Mouse (Mus musculus): ENCODE measurements at regions not wholly inside any gene's neighbourhood (a gene's known extent, or its start where the extent isn't known, plus 50 kb on each side); places are given as distances from the start of the nearest gene placed in this dataset.

DNA sequence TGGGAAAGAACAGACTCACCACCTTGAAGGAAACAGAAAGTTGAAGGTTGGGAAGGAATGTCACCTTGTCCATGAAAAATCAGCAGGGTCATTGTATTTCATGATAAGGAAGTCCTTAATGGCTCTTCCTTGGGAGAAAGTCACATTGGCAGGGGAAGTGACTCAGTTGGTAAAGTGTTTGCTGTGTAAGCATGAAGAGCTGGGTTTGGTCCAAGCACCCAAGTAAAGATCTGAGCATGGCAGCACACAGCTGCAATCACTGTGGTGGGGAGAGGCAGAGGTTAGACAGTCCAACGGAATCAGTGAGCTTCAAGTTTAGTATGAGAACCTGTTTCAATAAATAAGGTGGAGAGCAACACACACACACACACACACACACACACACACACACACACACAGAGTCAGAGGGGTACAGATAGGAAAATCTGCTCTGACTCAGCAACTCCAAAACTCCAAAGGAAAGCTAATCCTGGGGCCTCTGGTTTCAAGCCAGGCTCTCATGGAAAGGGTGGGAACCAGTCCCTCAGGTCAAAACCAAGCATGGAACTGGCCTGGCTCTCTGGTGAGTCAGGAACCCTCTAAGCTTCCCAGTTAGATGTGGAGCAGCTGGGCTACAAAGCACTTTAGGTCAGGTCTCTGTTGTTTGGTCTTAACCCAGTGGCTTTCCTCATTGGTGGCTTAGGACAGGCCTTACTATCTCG is 180.2 kb upstream of the Jade1 start:
- H3K9ac ChIP-seq: no peak overlapping the region
- no peaks in the 10 kb centered on the region for H3K36me3 ChIP-seq
- no peak overlapping the region for H3K4me2 ChIP-seq
- no peaks in the 10 kb centered on the region for H3K27me3 ChIP-seq
- H3K27ac ChIP-seq: no peak overlapping the region
- H3K4me3 ChIP-seq: no peak overlapping the region
- peaks cover 8% of the 10 kb centered on the region; the same call in 1 of the 2 replicates for H3K4me1 ChIP-seq
- WGBS: 97% methylated on average over 2 of the region's 2 CpGs
- H3K9me3 ChIP-seq: no peaks in the 10 kb centered on the region
- no peak for ATAC-seq (ENCODE audit: insufficient number of reproducible peaks, low FRiP score, low TSS enrichment, low read depth)

DNA sequence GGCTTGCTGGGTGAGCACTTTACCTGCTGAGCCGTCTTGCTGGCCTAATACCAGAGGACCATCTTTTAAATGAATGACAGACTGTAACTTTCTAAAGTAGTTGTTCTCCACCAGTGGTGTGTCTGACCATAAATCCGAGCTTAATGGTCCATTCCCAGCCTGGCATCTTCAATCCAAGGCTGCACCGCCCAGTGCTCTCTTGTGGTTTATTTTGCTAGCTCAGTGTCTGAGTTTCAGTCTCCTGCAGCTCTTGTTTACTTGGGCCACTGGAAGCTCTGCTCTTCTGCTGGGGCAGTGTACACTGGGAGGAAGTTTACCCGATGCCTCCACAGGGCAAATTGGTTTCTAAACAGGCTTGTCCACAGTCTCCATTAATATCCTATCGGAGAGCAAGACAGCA is 182.3 kb upstream of the Jade1 start:
- Histone ChIP-seq H3K4me2 (no peak overlapping the region), H3K27me3 (no peaks in the 10 kb centered on the region), H3K27ac (no peak overlapping the region), H3K4me1 (peaks cover 8% of the 10 kb centered on the region; the same call in 1 of the 2 replicates), H3K36me3 (no peaks in the 10 kb centered on the region), H3K9ac (no peak overlapping the region), H3K4me3 (no peak overlapping the region), H3K9me3 (no peaks in the 10 kb centered on the region)
- no peak for ATAC-seq (ENCODE audit: insufficient number of reproducible peaks, low FRiP score, low TSS enrichment, low read depth)
- WGBS: 47% methylated on average over 5 of the region's 5 CpGs

DNA sequence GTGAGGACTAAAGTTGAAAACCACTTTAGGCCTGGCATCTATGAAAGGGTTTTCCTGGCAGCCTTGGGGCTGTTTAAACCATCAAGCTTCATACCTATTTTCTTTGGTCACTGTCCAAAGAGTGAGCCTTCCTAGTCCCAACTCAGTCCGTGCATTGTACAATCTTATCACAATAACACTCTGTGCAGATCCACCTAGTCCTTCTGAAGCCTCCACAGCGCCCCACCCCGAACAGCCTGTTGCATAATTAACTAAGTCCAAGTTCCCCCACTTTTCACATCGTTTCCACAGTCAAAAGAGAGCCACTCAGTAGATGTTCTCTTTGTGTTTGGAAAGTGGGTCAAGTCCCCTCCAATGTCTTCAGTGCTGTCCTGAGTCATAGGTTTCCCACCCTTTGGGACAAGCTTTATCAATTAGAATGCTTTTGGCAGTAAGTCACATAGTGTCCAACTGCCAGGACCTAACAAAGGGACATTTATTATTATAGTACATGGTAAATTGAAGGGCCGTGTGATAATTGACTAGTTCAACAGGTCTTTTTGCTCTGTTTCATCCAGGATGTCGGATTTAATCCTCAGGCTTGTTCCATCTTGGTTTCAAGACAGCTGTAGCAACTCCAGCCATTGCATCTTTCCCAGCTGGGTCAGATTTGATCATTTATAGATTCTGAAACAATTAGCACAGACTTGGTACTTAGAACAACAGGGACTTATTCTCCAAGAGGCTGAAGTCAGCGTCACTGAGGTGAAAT is 187.0 kb upstream of the Jade1 start:
- no peak overlapping the region for H3K4me3 ChIP-seq
- H3K9ac ChIP-seq: no peak overlapping the region
- peaks cover 7% of the 10 kb centered on the region; the same call in 1 of the 2 replicates for H3K4me1 ChIP-seq
- H3K27ac ChIP-seq: no peak overlapping the region
- H3K27me3 ChIP-seq: no peaks in the 10 kb centered on the region
- no peaks in the 10 kb centered on the region for H3K9me3 ChIP-seq
- no peak for ATAC-seq (ENCODE audit: insufficient number of reproducible peaks, low FRiP score, low TSS enrichment, low read depth)
- 76% methylated on average over 7 of the region's 7 CpGs for WGBS
- no peaks in the 10 kb centered on the region for H3K36me3 ChIP-seq
- no peak overlapping the region for H3K4me2 ChIP-seq

DNA sequence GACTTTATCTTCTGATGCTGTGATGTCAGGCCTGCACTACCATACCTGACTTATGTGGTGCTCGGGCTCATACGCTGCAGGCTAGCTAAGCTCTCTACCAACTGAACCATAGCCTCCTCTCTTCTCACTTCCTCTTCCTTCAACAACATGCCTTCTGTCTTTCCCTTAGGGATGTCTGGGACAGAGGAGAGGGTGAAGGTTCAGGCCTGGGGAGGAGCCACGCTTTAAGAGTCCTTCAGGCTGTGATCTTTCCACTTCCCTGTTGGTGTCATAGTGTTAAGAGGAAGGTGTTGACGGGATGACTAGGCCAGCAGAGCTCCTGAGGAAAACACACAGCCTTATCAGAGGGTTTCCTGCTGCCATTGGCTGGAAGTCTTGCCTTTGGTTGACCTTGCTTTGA is 188.8 kb upstream of the Jade1 start:
- H3K4me2 ChIP-seq: no peak overlapping the region
- H3K4me3 ChIP-seq: no peak overlapping the region
- no peak for ATAC-seq (ENCODE audit: insufficient number of reproducible peaks, low FRiP score, low TSS enrichment, low read depth)
- 74% methylated on average over 4 of the region's 4 CpGs for WGBS
- no peaks in the 10 kb centered on the region for H3K9me3 ChIP-seq
- no peak overlapping the region for H3K27ac ChIP-seq
- H3K4me1 ChIP-seq: peaks cover 7% of the 10 kb centered on the region; the same call in 1 of the 2 replicates
- H3K27me3 ChIP-seq: no peaks in the 10 kb centered on the region
- H3K9ac ChIP-seq: no peak overlapping the region
- no peaks in the 10 kb centered on the region for H3K36me3 ChIP-seq

DNA sequence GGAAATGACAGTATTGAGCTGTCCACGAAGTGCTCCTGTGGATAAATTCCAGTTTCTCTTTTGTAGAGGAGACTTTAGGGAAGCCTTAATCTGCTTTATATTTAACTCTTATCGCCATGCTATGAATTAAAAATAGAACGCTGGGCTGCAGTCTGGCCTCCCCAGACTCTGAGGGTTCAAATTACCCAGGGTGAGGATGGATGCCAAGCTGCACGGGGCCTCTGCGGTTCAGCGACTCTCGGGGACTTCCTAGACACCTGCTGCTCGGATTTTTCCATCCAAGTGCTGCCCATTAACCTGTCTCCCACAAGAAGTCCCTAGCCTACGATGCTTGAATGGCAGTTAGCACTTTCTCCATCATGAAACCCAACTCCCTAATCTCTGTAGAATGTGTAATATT is 189.3 kb upstream of the Jade1 start:
- WGBS: 31% methylated on average over 9 of the region's 9 CpGs
- H3K4me2 ChIP-seq: no peak overlapping the region
- ATAC-seq (ENCODE audit: insufficient number of reproducible peaks, low FRiP score, low TSS enrichment, low read depth): no peak
- H3K9ac ChIP-seq: no peak overlapping the region
- no peaks in the 10 kb centered on the region for H3K36me3 ChIP-seq
- no peak overlapping the region for H3K27ac ChIP-seq
- peaks cover 7% of the 10 kb centered on the region; the same call in 1 of the 2 replicates for H3K4me1 ChIP-seq
- H3K4me3 ChIP-seq: no peak overlapping the region
- H3K27me3 ChIP-seq: no peaks in the 10 kb centered on the region
- H3K9me3 ChIP-seq: no peaks in the 10 kb centered on the region

DNA sequence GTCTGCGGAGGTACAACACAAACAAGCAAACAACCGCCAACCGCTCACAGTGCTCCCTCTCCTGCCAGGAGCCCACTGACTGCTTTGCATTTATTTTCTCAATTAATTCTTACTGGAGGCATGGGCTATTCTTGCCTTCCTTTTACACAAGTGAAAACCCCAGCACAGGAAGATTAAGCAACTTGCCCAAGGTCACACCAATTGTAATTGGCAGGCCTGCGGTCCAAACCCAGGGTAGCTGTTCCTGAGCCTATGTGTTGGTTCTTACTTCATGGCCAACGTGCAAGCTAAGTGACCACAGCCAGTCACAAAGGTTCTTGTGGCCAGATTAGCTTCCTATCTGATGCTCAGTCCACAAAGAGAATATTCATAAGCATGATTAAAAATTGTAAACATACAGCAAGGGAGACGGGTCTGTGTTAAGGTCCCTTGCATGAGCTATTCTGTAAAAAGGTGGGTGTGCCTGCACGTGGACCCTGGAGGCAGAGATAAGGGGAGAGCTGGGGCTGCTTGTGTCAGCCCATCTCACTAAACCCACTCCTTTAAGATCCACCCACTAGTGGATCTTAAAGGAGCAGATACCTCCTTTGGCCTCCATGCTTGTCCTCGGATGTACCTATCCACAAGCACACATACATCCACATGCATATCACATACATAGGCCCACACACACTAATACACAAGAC is 190.2 kb upstream of the Jade1 start:
- 80% methylated on average over 8 of the region's 8 CpGs for WGBS
- Histone ChIP-seq H3K4me2 (no peak overlapping the region), H3K9ac (no peak overlapping the region)

DNA sequence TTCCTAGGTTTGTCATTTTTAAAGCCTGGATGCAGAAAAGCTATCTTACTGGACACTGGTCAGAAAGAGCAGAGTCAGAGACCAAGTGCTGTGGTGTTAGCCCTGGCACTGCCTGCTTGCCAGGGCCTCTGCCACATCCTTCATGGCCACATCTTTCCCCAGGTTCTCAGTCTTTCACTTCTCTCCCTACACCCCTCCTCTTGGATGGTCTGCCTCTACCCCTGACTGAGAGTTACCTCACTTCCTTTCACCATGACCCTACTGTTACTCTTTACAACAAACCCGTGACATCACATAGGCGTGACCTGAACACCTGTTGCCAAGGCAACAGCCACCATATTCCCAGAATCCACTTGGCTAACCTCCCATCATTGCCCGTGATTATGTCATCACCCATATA is 191.6 kb upstream of the Jade1 start:
- Histone ChIP-seq H3K27me3 (no peaks in the 10 kb centered on the region), H3K36me3 (no peaks in the 10 kb centered on the region), H3K27ac (no peak overlapping the region), H3K4me2 (no peak overlapping the region), H3K4me3 (no peak overlapping the region), H3K9ac (no peak overlapping the region), H3K4me1 (peaks cover 18% of the 10 kb centered on the region), H3K9me3 (no peaks in the 10 kb centered on the region)
- ATAC-seq (ENCODE audit: insufficient number of reproducible peaks, low FRiP score, low TSS enrichment, low read depth): no peak
- 82% methylated on average over 3 of the region's 3 CpGs for WGBS

More for the DNA sequence above, 190.2 kb upstream of the Jade1 start:
- Histone ChIP-seq H3K4me1 (peaks cover 11% of the 10 kb centered on the region), H3K27ac (no peak overlapping the region), H3K4me3 (no peak overlapping the region), H3K36me3 (no peaks in the 10 kb centered on the region), H3K9me3 (no peaks in the 10 kb centered on the region), H3K27me3 (no peaks in the 10 kb centered on the region)
- ATAC-seq (ENCODE audit: insufficient number of reproducible peaks, low FRiP score, low TSS enrichment, low read depth): no peak

DNA sequence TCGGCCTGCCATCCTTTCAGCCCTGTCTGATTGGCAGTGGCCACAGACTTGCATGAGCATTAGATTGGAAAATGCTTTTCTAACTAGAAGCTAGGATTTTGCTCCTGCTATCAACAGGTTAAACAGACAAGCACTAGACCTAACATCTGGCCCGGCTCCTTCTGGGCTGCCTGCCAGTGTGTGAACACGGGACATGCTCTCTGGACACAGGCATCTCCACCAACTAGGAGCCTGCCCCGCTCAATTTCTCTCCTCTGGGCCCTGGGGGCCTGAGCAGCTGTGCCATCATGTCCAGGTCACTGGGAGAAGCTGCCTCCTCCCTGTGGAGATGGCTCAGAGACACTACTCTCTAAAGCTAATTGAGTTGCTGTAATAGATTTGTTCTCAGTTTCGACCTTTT is 195.3 kb upstream of the Jade1 start:
- no peaks in the 10 kb centered on the region for H3K27me3 ChIP-seq
- peaks cover 10% of the 10 kb centered on the region for H3K4me1 ChIP-seq
- no peaks in the 10 kb centered on the region for H3K36me3 ChIP-seq
- H3K9ac ChIP-seq: no peak overlapping the region
- ATAC-seq (ENCODE audit: insufficient number of reproducible peaks, low FRiP score, low TSS enrichment, low read depth): no peak
- H3K4me3 ChIP-seq: no peak overlapping the region
- H3K9me3 ChIP-seq: no peaks in the 10 kb centered on the region
- H3K4me2 ChIP-seq: no peak overlapping the region
- 38% methylated on average over 5 of the region's 5 CpGs for WGBS
- no peak overlapping the region for H3K27ac ChIP-seq

DNA sequence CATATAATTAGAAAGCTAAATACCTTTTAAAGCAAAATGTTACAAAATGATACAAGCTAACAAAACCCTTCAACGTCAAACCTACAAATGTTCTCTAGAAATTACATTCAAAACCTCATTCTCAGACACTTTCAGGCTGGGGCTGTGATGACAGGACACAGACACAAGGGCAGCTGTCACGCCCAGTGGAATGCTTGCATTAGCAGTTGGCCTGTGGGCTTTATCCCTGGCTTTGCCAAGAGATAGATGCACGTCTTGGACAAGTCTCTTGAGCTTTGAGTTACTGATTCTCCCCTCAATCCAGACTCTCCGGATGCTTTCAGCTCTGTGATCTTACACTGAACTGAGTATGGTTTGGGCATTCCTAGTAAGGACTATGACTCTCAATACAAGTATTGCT is 196.1 kb upstream of the Jade1 start:
- Histone ChIP-seq H3K9me3 (no peaks in the 10 kb centered on the region), H3K36me3 (no peaks in the 10 kb centered on the region), H3K4me1 (peaks cover 10% of the 10 kb centered on the region), H3K27ac (no peak overlapping the region), H3K9ac (no peak overlapping the region), H3K27me3 (no peaks in the 10 kb centered on the region), H3K4me2 (no peak overlapping the region), H3K4me3 (no peak overlapping the region)
- ATAC-seq (ENCODE audit: insufficient number of reproducible peaks, low FRiP score, low TSS enrichment, low read depth): no peak
- 67% methylated on average over 4 of the region's 4 CpGs for WGBS

DNA sequence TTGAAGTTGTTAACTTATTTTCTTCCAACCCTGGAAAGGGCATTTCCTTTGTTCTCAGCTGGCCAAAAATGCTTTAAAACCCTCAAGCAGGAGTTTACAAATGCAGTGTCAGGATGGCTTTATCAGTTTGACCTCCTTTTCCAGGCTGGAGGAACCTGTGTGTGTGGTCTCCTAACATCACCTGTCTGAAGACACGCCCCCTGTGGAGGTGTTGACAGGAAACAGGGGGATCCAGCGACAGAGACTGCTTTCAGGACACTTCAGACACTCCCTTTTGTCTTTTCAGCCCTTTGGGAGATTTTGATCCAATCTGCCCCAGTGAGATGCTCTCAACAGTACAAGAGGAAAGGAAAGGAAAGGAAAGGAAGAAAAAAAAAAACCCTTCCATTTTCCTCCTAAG is 202.5 kb upstream of the Jade1 start:
- H3K36me3 ChIP-seq: no peaks in the 10 kb centered on the region
- H3K9ac ChIP-seq: no peak overlapping the region
- 19% methylated on average over 2 of the region's 2 CpGs for WGBS
- no peaks in the 10 kb centered on the region for H3K4me1 ChIP-seq
- no peak overlapping the region for H3K27ac ChIP-seq
- no peak for ATAC-seq (ENCODE audit: insufficient number of reproducible peaks, low FRiP score, low TSS enrichment, low read depth)
- H3K27me3 ChIP-seq: no peaks in the 10 kb centered on the region
- no peak overlapping the region for H3K4me2 ChIP-seq
- H3K9me3 ChIP-seq: no peaks in the 10 kb centered on the region
- no peak overlapping the region for H3K4me3 ChIP-seq

DNA sequence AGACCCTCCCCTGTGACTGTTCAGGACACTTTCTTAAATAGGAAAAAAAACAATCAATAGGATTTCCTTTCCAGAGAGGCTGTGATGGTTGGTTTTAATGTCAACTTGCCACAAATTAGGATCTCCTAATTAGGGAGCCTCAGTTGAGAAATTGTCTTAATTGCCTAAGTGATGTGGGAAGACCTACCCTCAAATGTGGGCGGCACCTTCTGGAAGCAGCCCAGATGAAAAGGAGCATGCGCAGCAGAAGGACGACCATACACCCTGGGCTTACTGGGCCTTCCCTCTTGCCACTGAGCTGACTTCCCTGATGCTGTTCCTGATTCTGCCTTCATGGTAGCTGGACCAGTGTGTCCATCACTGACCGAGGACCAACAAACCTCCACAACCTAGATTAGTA is 203.7 kb upstream of the Jade1 start:
- no peak overlapping the region for H3K4me3 ChIP-seq
- WGBS: 78% methylated on average over 4 of the region's 4 CpGs
- no peaks in the 10 kb centered on the region for H3K4me1 ChIP-seq
- H3K9me3 ChIP-seq: no peaks in the 10 kb centered on the region
- no peak overlapping the region for H3K9ac ChIP-seq
- H3K36me3 ChIP-seq: no peaks in the 10 kb centered on the region
- H3K4me2 ChIP-seq: no peak overlapping the region
- no peak overlapping the region for H3K27ac ChIP-seq
- no peak for ATAC-seq (ENCODE audit: insufficient number of reproducible peaks, low FRiP score, low TSS enrichment, low read depth)
- no peaks in the 10 kb centered on the region for H3K27me3 ChIP-seq

DNA sequence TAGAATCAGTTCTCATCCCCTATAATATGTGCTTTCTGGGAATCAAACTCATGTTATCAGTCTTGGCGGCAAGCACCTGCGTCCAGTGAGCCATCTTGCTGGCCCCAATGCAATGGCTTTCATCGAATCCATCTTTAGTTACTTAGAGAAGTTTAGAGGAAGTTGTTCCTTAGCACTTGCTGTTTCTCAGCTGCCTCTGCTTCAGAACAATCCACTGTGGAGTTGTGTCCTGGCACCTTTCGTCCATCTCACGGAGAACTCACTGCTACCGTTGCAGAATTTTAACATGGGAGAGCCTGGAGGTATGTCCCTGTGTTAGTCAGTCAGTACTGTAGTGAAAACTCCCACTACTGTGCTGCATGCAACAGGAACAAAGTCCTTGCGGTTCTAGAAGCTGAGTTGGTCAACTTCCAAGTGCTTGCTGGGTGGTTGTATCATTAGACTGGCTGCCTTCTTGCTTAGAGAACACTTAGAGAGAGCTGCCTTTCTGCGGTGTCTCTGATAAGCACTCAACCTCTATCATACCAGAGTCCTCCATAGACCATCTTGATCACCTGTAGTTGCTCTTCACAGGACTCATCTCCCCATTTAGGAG is 204.3 kb upstream of the Jade1 start:
- Histone ChIP-seq H3K9ac (no peak overlapping the region), H3K4me2 (no peak overlapping the region), H3K9me3 (no peaks in the 10 kb centered on the region), H3K4me3 (no peak overlapping the region), H3K27ac (no peak overlapping the region), H3K4me1 (no peaks in the 10 kb centered on the region), H3K27me3 (no peaks in the 10 kb centered on the region), H3K36me3 (no peaks in the 10 kb centered on the region)
- no peak for ATAC-seq (ENCODE audit: insufficient number of reproducible peaks, low FRiP score, low TSS enrichment, low read depth)
- WGBS: 86% methylated on average over 8 of the region's 8 CpGs

Data from limb, embryonic 15.5 days (tissue).